Mouse (Mus musculus) small intestine, adult 10 weeks (tissue): Measurements from ENCODE around the gene Tbxas1. TPM values are rescaled to one million over a fixed set of nuclear protein-coding genes. Genes with fewer than 3 reads are reported as not detected.

Source experiments
- polyA plus RNA-seq: library from polyadenylated mRNA; stranded (reverse); fragments of 350-450 nt; fragmentation: Illumina TruSeq; extraction: RNeasy Lipid Tissue Mini Kit (QIAGEN cat#74804); gene quantifications from one replicate; pipeline ENCODE4 v1.2.3, GENCODE M21; 2014; ENCODE audit warnings: low replicate concordance

Gene Tbxas1
- polyA plus RNA-seq, result 2.3 TPM

GRCm38 (mm10) chr6:38875258-38876070, at the start of gene Tbxas1:
Tbxas1 (plus strand) TSS chr6:38875404.

DNA sequence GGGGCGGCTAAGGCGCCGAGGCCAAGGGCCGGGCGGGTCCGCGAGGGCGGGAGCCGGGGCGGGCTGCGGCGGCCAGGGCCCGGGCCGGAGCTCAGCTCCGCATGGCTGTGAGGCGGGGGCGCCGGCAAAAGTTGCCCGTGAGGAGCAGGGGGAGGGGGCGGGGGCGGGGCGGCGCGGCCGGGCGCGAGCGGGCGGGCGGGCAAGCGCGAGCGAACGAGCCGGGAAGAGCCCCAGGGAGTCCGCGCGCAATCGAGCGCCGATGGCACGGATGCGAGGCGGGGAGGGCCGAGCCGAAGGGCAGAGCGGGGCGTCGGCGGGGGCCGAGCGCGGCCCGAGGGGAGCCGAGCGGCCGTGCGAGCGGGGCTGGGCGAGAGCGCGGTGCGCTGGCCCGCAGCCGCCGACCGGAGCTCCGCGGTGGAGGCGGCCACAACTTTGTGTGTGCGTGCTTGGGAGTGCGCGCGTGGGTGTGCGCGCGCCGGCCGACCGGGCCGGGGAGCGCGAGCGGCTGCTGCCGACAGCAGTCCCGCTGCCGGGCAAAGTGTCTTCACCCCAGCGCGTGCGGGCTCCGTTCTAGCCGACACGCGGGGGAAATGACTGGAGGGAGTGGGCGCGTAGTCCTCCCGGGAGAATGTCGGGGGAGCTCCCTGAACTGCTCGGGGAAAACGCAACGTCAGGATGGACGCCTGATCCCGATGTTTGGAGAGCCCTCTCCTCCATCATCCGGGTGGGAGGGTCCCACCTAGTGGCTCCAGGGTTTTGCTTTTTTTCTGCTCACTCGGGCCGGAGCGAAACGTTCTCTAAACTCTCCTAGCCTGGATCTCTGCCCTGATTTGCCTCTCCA, 1.1 kb downstream of the Tbxas1 start, which contains the start of gene Hipk2:
Hipk2 (minus strand) TSS at position 95 of the 841 bp plus-strand sequence.

GRCm38 (mm10) chr6:39117584-39118455, 242.6 kb downstream of the Tbxas1 start, which contains the start of gene Parp12:
Parp12 (minus strand) TSS chr6:39118349.

Other genes with a start within 250 kb of the Tbxas1 start
- not detected for gene Klrg2, start 238.2 kb upstream of the Tbxas1 start, polyA plus RNA-seq
- not detected for gene Clec2l, start 212.3 kb upstream of the Tbxas1 start, polyA plus RNA-seq
- 49.2 TPM for gene Hipk2, start 761 bp downstream of the Tbxas1 start, polyA plus RNA-seq
- gene Parp12, start 242.9 kb downstream of the Tbxas1 start, polyA plus RNA-seq, result 99.1 TPM